Comparison of ENCODE assay signal across 11 mouse cellular contexts in the genomic region with DNA sequence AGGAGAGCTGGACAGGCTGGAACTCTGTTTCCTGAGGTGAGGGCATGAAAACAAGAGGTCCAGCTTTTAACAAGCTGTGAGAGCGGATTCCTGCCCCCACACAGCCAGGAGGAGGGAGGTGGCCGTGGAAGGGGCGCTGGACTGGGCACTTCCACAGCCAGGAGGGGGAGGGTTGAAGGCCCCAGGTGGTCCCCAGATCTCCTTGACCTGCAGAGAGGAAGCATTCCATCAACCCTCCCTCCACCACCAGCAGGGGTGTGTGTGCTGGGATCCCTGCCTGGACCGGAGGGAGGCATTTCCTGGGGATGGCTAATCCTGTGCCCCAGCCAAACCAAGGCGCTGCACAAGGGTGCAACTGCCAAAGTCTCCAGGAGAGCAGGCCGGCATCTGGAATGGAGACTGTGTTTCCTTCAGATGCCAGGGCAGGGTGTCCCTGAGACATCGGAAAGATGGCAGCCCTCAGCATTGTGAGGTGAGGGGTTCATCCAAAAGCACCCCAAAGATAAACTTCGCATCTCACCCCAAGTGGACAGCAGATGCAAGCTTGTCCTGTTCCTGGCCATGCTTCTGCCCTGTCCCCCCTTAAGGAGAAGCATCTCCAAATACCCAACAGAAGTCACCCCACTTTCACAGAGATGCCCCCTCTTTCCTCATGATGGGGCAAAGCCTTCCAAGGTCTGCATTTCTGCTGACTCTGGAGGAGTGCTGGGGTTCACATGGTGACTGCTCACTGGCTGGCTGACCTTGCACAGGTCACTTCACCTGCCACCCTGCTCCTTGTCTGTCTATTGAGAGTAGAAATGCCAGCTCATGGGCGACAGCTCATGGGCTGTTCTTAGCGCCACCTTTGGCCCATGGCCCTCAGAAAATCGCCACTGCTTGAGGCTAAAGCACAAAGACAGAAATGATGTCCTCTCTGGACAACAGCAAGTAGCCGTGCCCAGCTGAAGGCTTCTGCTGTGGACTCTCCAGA. TPM values are rescaled to one million over a fixed set of nuclear protein-coding genes. Genes with fewer than 3 reads are reported as not detected.
A peak's percentile ranks its signal among the peaks of the same experiment; 100 is the strongest.
DNase-seq lines count a peak whose midpoint lies in the region; ATAC-seq and TF ChIP-seq lines count a peak whose summit lies in the region.
"Had no signal": no experiment of that assay in that cellular context is flagged by ENCODE, and none has a peak within 500 bp of the region (broad histone marks: within the 10 kb centered on the region; RNA-seq: fewer than 3 reads in every experiment).

A gene (minus strand): TSS at position 51 of the 973 bp plus-strand sequence.

- TF ChIP-seq CTCF in lung, adult 2 months (IDR thresholded peaks at IDR 0.05; ENCODE audit: insufficient read depth, low read length): no peak

- H3K27ac ChIP-seq in heart, embryonic 12.5 days (ENCODE audit: poor library complexity, severe bottlenecking): no peak within 1 kb of the TSS
- H3K27ac ChIP-seq: hindbrain, embryonic 13.5 days; liver, embryonic 15.5 days had no signal

- H3K9ac ChIP-seq in heart, embryonic 12.5 days: no peak within 1 kb of the TSS
- H3K9ac ChIP-seq: hindbrain, embryonic 13.5 days; liver, embryonic 15.5 days had no signal

- 55% methylated on average over 12 of the region's 12 CpGs for WGBS in heart, embryonic 12.5 days
- 57% methylated on average over 12 of the region's 12 CpGs for WGBS in lung, adult 2 months

- peaks cover 41% of the 10 kb centered on the region for H3K36me3 ChIP-seq in heart, embryonic 12.5 days

- no peaks in the 10 kb centered on the region for H3K9me3 ChIP-seq in heart, embryonic 12.5 days (replicated peaks)
- H3K9me3 ChIP-seq: hindbrain, embryonic 13.5 days; liver, embryonic 15.5 days had no signal

- ATAC-seq in heart, embryonic 12.5 days (ENCODE audit: insufficient number of reproducible peaks, low FRiP score): no peak

- no peak for TF ChIP-seq POLR2A in lung, adult 2 months (IDR thresholded peaks at IDR 0.05; ENCODE audit: borderline replicate concordance, extremely low read depth, low read depth, low read length)

- H3K4me3 ChIP-seq in heart, embryonic 12.5 days: no peak within 1 kb of the TSS
- no peak within 1 kb of the TSS for H3K4me3 ChIP-seq in lung, adult 2 months (replicated peaks; ENCODE audit: extremely low read depth, low read depth, low read length)
- H3K4me3 ChIP-seq: hindbrain, embryonic 13.5 days; liver, embryonic 15.5 days had no signal

- H3K4me2 ChIP-seq in heart, embryonic 12.5 days: no peak within 1 kb of the TSS
- H3K4me2 ChIP-seq: hindbrain, embryonic 13.5 days; liver, embryonic 15.5 days had no signal

- no peaks in the 10 kb centered on the region for H3K27me3 ChIP-seq in heart, embryonic 12.5 days (replicated peaks)
- H3K27me3 ChIP-seq: hindbrain, embryonic 13.5 days had no signal

- DNase-seq in adrenal gland, adult 2 months: peak; percentile 69
- no peak for DNase-seq in adrenal gland, postnatal 4 days (ENCODE audit: low spot score in 2 of 2)
- DNase-seq in heart, adult 9 months (ENCODE audit: low spot score in 2 of 2): peak; percentile 34 to 70
- DNase-seq in lung, postnatal 14 days: peak; percentile 39
- DNase-seq in lung, adult 2 months: no peak
- DNase-seq in layer of hippocampus, adult 11-12 months (ENCODE audit: low spot score): no peak
- DNase-seq in thymus, postnatal 4 days: no peak

- H3K4me1 ChIP-seq in heart, embryonic 12.5 days (replicated peaks): peaks cover 33% of the 10 kb centered on the region
- peaks cover 13% of the 10 kb centered on the region for H3K4me1 ChIP-seq in lung, adult 2 months (ENCODE audit: control insufficient read depth, insufficient read depth, low read length)

RNA-seq across cellular contexts. Expression of the gene that starts here (rescaled TPM):
- 1 to 10 TPM; 1.2 to 3.0 TPM for total RNA-seq in adrenal gland, adult 2 months (2021)
- polyA plus RNA-seq in adrenal gland, adult 2 months (2012; rRNA removed): 0.94 and 1.5 TPM in 2 replicates
- 1 to 10 TPM; 1.4 to 2.2 TPM for total RNA-seq in adrenal gland, postnatal 4 days (2021)
- polyA plus RNA-seq in heart, embryonic 12.5 days (2016; fragmentation: Nextera tagmentation; extraction: Ambion mirVana): 0.50 and 1.3 TPM in 2 replicates
- 0.24 TPM in 1 of 2 replicates, not detected in the other for polyA plus RNA-seq in lung, adult 2 months (2012; rRNA removed)
- polyA plus RNA-seq: hindbrain, embryonic 13.5 days; large intestine, adult 2 months; liver, embryonic 15.5 days had no signal

Comparison
In these comparisons a context has a peak if more than half of its experiments do, and no peak if none do; other contexts are left out.
1. DNase-seq: peak in adrenal gland, adult 2 months (single experiment), heart, adult 9 months (2 of 2) and lung, postnatal 14 days (single experiment); none in adrenal gland, postnatal 4 days (0 of 2), lung, adult 2 months (single experiment), layer of hippocampus, adult 11-12 months (single experiment) and thymus, postnatal 4 days (single experiment).